Mouse (Mus musculus) neural tube, embryonic 12.5 days (tissue): ENCODE results near the gene Abi3. TPM values are rescaled to one million over a fixed set of nuclear protein-coding genes. Genes with fewer than 3 reads are reported as not detected.

Experiments used
- ATAC-seq: fragments of 200-750 bp; cut with Nextera tagmentation; 2 replicates; pipeline ENCODE4 v1.8.0; 2017; ENCODE audit warnings: low read depth, mild to moderate bottlenecking, moderate TSS enrichment, moderate library complexity; ENCODE audit not compliant: low FRiP score
- H3K27ac ChIP-seq: fragments of 300-500 bp; sonication (generic); 2 replicates; pipeline ENCODE4 v1.5.1; 2016
- H3K27me3 ChIP-seq: fragments of 300-500 bp; sonication (generic); replicated peaks from 2 replicates; pipeline ENCODE4 v1.6.1; 2016; ENCODE audit warnings: mild to moderate bottlenecking
- H3K36me3 ChIP-seq: fragments of 300-500 bp; sonication (generic); 2 replicates; pipeline ENCODE4 v1.6.1; 2016; ENCODE audit warnings: mild to moderate bottlenecking
- H3K4me1 ChIP-seq: fragments of 300-500 bp; sonication (generic); 2 replicates; pipeline ENCODE4 v1.6.1; 2016
- H3K4me2 ChIP-seq: fragments of 300-500 bp; sonication (generic); replicated peaks from 2 replicates; pipeline ENCODE4 v1.6.1; 2016; ENCODE audit warnings: mild to moderate bottlenecking
- H3K4me3 ChIP-seq: fragments of 300-500 bp; sonication (generic); 2 replicates; pipeline ENCODE4 v1.5.1; 2016
- H3K9ac ChIP-seq: fragments of 300-500 bp; sonication (generic); 2 replicates; pipeline ENCODE4 v1.6.1; 2016; ENCODE audit warnings: mild to moderate bottlenecking
- H3K9me3 ChIP-seq: fragments of 300-500 bp; sonication (generic); 2 replicates; pipeline ENCODE4 v1.6.1; 2016; ENCODE audit warnings: mild to moderate bottlenecking
- WGBS: fragments of 180-500 bp; shearing (Covaris S2); methylation state at CpG from one replicate; pipeline ENCODE4 v1.1.7; 2016; 5-methylcytosine and 5-hydroxymethylcytosine counted together
- polyA plus RNA-seq: library from polyadenylated mRNA; unstranded; fragments of >200 nt; fragmentation: Nextera tagmentation; extraction: Ambion mirVana; gene quantifications from 2 replicates; pipeline ENCODE4 v1.2.1, GENCODE M21; 2016

Gene Abi3
- polyA plus RNA-seq, 1 experiment from 2014 or later, result 4.7 TPM

DNA sequence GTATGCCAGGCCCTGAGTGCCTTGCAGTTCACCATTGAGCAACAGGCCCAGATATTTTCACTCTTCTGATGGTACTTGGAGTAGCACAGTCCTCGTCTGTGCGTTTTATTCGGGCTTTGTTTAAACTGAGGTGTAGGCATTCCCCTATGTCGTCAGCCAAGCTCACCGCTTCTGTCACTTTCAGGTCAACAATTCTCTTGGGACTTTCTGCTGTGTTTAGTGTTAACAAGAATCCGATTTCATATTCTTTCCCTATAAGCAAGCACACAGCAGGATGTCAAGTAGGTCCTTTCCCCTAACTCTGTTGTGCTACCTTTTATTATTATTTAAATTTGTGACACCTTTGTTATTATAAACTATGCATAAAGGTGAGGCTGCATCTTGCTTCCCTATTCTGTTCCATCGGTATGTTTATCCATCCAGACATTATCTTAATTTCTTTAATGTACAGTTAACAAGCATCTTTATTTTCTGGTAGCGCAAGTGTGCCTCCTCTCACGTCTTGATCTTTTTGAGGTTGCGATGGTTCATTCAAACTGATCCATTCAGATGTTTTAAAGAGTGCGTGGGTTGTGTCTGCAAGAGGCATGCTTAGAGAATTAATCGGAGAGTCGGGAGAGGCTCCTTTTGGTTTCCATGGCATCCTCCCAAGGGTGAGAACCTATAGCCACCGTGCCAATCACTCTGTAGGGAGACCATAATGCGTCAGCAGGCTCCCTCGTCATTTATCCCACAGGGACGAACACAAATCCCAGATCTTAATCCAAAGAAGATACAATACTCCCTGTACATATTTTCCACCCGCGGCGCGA lies 15.6 kb upstream of the Abi3 start:
- H3K27ac ChIP-seq, result no peak overlapping the region
- no peak for ATAC-seq

DNA sequence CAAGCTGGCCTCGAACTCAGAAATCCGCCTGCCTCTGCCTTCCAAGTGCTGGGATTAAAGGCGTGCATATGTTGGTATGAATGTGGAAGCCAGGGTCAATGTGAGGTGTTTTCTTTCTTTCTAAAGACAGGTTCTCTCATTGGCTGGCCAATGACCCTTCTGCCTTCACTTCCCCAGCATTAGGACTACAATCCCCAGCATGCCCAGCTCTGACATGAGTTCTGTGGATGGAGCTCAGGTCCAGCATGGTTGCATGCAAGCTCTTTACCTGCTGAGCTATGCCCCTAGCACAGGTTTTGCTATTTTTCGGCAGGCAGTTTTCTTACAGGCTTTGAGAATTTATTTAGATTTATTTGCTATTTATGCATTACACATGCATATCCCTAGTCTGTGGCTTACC lies 15.0 kb upstream of the Abi3 start:
- no peak for ATAC-seq
- no peak overlapping the region for H3K9ac ChIP-seq
- H3K4me3 ChIP-seq, result no peak overlapping the region
- no peaks in the 10 kb centered on the region for H3K36me3 ChIP-seq
- H3K4me1 ChIP-seq, result peaks cover 18% of the 10 kb centered on the region
- H3K9me3 ChIP-seq, result no peaks in the 10 kb centered on the region
- H3K27ac ChIP-seq, result no peak overlapping the region
- 81% methylated on average over 4 of the region's 4 CpGs for WGBS
- H3K27me3 ChIP-seq, result no peaks in the 10 kb centered on the region
- peak overlapping the region; percentile 73 for H3K4me2 ChIP-seq

More for the DNA sequence above, 15.6 kb upstream of the Abi3 start:
- Histone ChIP-seq H3K4me1 (peaks cover 18% of the 10 kb centered on the region), H3K36me3 (no peaks in the 10 kb centered on the region), H3K9me3 (no peaks in the 10 kb centered on the region), H3K27me3 (no peaks in the 10 kb centered on the region), H3K4me2 (peak overlapping the region; percentile 73), H3K4me3 (peak overlapping the region; percentile 65), H3K9ac (peak overlapping the region; percentile 59)
- 19% methylated on average over 21 of the region's 21 CpGs for WGBS

DNA sequence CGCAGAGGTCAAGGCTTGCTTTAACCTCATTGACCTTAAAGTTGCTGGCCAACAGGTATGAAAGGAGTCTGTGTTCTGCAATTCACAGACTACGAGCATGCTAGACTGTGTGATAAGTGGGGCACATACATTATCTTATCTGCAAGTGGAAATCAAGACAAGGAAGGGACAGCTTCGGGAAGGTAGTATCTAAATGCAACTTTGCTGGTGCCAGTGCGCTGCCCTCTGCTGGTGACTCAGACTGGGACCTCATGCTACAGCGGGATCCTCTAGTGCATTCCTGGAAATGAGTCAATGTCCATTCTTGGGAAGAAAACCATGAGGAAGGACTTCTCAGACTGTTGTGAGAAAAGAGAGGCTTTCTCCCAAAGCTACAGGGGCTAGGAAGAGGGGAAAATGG lies 11.4 kb upstream of the Abi3 start:
- no peak overlapping the region for H3K4me2 ChIP-seq
- 0 out of 2 replicates have a peak, but pooled peaks cover 8% of the 10 kb centered on the region for H3K4me1 ChIP-seq
- H3K27ac ChIP-seq, result no peak overlapping the region
- H3K9ac ChIP-seq, result no peak overlapping the region
- 58% methylated on average over 5 of the region's 5 CpGs for WGBS
- H3K27me3 ChIP-seq, result no peaks in the 10 kb centered on the region
- no peak overlapping the region for H3K4me3 ChIP-seq
- no peak for ATAC-seq
- no peaks in the 10 kb centered on the region for H3K9me3 ChIP-seq
- H3K36me3 ChIP-seq, result no peaks in the 10 kb centered on the region

DNA sequence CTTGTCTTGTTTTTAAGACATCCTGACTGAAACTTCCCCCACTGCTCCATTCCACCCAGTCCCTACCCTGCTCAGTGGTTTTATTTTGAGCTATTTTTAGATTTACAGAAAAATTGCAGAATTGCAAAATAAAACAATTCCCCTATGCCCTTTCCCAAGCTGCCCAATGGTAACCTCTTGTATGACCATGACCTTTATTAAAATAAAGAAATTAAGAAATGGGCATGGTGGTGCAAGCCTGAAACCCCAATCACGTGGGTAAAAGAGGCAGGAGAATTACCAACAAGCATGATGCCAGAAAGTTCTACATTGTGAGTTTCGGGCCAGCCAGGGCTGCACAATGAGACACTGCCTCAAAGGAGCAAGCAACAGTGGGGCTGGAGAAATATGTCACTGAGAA lies 8.6 kb upstream of the Abi3 start:
- H3K27ac ChIP-seq, result no peak overlapping the region
- no peak overlapping the region for H3K9ac ChIP-seq
- no peak for ATAC-seq
- H3K4me2 ChIP-seq, result no peak overlapping the region
- no peak overlapping the region for H3K4me3 ChIP-seq
- WGBS, result 74% methylated on average over 2 of the region's 2 CpGs
- no peaks in the 10 kb centered on the region for H3K27me3 ChIP-seq
- no peaks in the 10 kb centered on the region for H3K9me3 ChIP-seq
- no peaks in the 10 kb centered on the region for H3K4me1 ChIP-seq
- no peaks in the 10 kb centered on the region for H3K36me3 ChIP-seq

DNA sequence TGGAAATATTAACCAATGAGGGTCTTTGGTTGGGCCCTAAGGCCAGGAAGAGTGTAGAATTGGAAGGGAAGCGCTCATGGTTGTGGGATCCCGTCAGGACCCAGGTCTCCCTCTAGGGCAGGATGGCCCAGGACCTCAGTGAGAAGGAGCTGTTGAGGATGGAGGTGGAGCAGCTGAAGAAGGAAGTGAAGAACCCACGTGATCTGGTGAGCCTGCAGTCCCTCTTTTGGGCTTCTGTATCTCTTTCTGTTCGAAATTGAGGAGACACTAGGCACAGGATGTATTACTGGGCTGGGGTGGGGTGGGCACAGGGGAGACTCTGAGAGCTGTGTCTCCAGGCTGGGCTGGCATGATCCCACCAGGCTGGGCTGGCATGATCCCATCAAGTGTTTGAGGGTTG lies 2.7 kb upstream of the Abi3 start:
- Histone ChIP-seq H3K27me3 (peaks cover 3% of the 10 kb centered on the region; the same call in 1 of the 2 replicates), H3K4me2 (no peak overlapping the region), H3K9ac (no peak overlapping the region), H3K27ac (no peak overlapping the region), H3K4me3 (no peak overlapping the region), H3K4me1 (no peaks in the 10 kb centered on the region), H3K36me3 (no peaks in the 10 kb centered on the region), H3K9me3 (no peaks in the 10 kb centered on the region)
- no peak for ATAC-seq
- 74% methylated on average over 4 of the region's 4 CpGs for WGBS

DNA sequence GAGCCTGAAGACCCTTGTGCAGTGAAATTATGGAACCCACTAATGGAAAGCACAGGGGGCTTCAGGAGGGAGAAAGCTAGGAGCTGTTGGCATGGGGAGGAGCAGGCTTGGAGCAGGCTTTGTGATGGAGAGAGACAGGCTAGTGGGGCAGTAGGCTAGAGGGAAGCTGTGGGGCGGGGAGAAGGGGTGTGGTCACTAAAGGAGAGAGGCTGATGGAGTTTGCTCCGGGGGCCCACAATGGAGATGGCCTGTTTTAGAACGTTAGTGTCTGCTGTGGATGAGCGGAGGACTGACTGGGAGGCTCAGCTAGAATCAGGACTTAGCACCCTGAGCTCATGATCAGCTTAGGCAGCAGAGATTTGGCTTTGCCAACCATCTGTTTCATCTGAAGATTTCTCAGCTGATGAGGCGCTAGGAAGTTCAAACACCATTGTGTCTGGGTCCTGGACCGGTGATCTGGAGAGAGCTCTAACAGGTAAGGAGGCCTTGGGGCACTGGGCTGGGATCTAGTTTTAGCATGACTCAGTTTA lies 1.2 kb upstream of the Abi3 start:
- no peak for ATAC-seq
- no peaks in the 10 kb centered on the region for H3K4me1 ChIP-seq
- H3K4me3 ChIP-seq, result no peak overlapping the region
- H3K36me3 ChIP-seq, result no peaks in the 10 kb centered on the region
- no peaks in the 10 kb centered on the region for H3K9me3 ChIP-seq
- WGBS, result 53% methylated on average over 6 of the region's 6 CpGs
- H3K27ac ChIP-seq, result no peak overlapping the region
- H3K9ac ChIP-seq, result no peak overlapping the region
- H3K4me2 ChIP-seq, result no peak overlapping the region
- H3K27me3 ChIP-seq, result peaks cover 3% of the 10 kb centered on the region; the same call in 1 of the 2 replicates

GRCm38 (mm10) chr11:95842953-95843352 lies 677 bp upstream of the Abi3 start:
- H3K36me3 ChIP-seq, result no peaks in the 10 kb centered on the region
- H3K4me1 ChIP-seq, result no peaks in the 10 kb centered on the region
- no peak overlapping the region for H3K4me3 ChIP-seq
- ATAC-seq, result no peak
- no peaks in the 10 kb centered on the region for H3K9me3 ChIP-seq
- no peak overlapping the region for H3K9ac ChIP-seq
- WGBS, result 75% methylated on average over 5 of the region's 5 CpGs
- H3K27ac ChIP-seq, result no peak overlapping the region
- peaks cover 3% of the 10 kb centered on the region; the same call in 1 of the 2 replicates for H3K27me3 ChIP-seq
- no peak overlapping the region for H3K4me2 ChIP-seq

DNA sequence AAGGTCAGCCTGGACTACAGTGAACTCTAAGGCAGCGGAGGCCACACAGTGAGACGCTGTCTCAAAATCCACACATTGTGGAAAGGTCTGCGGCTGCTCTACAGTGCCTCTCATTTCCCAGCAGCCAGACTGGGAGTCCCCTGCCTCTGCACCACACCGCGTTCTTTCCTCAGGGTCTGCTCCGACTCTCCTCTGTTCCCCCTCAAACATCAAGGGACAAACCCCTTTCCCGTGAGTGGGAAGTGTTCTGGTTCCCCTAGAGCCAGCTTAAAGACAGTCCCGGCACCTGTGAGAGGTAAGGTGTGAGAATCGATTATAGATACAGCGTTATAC lies 812 bp downstream of the Abi3 start:
- Histone ChIP-seq H3K27ac (no peak overlapping the region), H3K4me3 (no peak overlapping the region)

DNA sequence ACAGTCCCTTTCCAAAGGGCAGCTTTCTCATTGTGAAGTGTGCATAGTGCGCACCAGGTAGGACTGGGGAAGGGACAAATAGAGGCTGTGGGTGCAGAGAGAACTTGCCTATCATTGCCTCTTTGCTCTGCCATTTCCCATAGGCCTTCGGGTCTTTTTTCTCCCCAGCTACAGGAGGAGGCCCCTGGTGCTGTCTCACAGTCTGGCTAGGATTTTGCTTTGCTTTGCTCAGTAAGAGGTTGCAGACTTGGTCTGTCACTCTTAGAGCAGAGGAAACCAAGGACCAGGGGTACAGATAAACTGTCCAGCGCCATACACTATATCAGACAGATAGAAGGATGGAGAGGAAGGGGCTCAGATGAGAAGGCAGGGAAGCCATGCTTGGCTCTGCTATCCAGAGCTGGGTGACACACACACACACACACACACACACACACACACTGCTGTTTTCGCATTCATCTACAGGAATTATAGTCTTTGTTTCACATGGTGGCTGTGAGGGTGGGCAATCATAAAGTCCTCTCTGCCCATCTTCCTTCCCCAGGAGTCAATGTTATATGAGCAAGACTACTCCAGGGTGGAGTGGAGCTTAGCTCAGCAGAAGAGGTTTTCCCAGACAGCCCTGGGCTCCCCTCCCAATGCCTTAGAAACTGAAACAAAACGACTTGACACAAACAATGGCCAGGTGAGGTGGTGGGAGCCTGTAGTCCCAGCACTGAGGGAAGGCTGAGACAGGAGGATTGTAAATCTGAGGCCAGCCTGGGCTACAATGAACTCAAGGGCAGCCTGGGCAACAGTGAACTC lies 1.4 kb downstream of the Abi3 start:
- H3K9me3 ChIP-seq, result no peaks in the 10 kb centered on the region
- ATAC-seq, result no peak
- 73% methylated on average over 5 of the region's 5 CpGs for WGBS
- no peaks in the 10 kb centered on the region for H3K36me3 ChIP-seq
- H3K4me1 ChIP-seq, result no peaks in the 10 kb centered on the region
- peaks cover 20% of the 10 kb centered on the region for H3K27me3 ChIP-seq
- H3K4me2 ChIP-seq, result no peak overlapping the region
- H3K27ac ChIP-seq, result no peak overlapping the region
- no peak overlapping the region for H3K9ac ChIP-seq
- H3K4me3 ChIP-seq, result no peak overlapping the region

More for the DNA sequence above, 812 bp downstream of the Abi3 start:
- 61% methylated on average over 10 of the region's 10 CpGs for WGBS
- no peaks in the 10 kb centered on the region for H3K36me3 ChIP-seq
- no peaks in the 10 kb centered on the region for H3K4me1 ChIP-seq
- no peak for ATAC-seq
- peaks cover 14% of the 10 kb centered on the region for H3K27me3 ChIP-seq
- H3K4me2 ChIP-seq, result peak overlapping the region; percentile 22; the same call in 1 of the 2 replicates
- no peaks in the 10 kb centered on the region for H3K9me3 ChIP-seq
- H3K9ac ChIP-seq, result no peak overlapping the region

DNA sequence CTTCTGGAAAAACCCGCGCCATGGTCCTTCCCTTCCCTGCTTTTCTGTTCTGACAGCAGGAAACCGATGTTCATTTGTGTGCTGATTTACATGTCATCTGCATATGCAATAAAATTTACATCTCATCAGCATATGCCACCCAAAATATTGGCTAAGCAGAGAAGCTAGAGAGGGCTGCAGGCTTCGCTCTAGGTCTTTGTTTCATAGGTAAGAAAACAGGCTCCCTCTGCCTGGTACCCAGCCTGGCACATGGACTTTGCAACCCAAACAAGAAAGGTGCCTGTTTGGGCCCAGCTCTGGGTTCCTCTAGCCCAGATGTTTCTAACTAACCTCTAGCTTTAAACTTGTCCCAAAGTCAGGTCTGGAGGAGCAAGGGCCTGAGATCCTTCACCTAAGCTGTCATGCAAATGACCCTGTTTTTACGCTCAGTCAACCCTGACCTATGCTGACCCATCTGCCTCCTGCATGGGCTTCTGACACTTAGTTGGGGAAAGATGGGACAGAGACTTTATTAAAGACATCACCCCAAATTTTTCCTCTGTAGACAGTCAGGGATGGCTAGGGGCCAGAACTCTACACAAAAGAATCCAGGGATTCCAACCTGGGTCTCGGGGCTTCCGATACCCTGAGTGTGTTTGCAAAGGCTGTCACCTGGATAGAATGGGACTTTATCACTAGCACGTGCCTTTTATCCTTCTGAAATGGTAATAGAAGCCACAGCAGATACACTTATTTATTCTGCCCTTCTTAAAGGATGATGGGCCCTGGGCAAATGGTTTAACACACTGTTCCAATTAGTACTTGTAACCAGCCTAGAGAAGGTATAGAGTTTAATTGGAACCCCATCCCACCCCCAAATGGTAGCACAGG lies 3.0 kb downstream of the Abi3 start:
- Histone ChIP-seq H3K4me2 (no peak overlapping the region), H3K9ac (no peak overlapping the region), H3K36me3 (no peaks in the 10 kb centered on the region), H3K27ac (no peak overlapping the region), H3K4me3 (no peak overlapping the region), H3K4me1 (peaks cover 2% of the 10 kb centered on the region), H3K9me3 (no peaks in the 10 kb centered on the region), H3K27me3 (peaks cover 36% of the 10 kb centered on the region)
- WGBS, result 72% methylated on average over 8 of the region's 8 CpGs
- ATAC-seq, result no peak

DNA sequence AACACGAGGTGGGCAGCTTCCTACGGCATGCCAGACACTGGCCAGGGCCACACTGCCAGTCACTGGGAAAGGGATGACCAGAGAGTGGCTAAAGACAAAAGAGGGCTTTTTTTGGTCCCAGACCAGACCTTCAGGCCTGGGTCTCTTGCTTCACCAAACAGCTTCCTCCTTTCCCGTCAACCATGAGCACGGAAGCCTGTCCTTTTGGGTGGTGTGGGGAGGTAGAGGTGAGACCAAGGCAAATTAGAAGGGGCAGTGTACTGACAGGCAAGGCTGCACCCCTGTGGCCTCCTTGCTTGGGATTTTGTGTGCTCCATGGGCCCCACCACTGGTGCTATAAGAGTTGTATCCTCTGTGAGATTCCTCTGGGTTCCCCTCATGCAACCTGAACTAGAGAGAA lies 3.7 kb downstream of the Abi3 start:
- H3K36me3 ChIP-seq, result no peaks in the 10 kb centered on the region
- H3K4me2 ChIP-seq, result no peak overlapping the region
- no peak for ATAC-seq
- H3K9ac ChIP-seq, result no peak overlapping the region
- H3K4me3 ChIP-seq, result no peak overlapping the region
- peaks cover 43% of the 10 kb centered on the region for H3K27me3 ChIP-seq
- WGBS, result 77% methylated on average over 4 of the region's 4 CpGs
- peaks cover 7% of the 10 kb centered on the region for H3K4me1 ChIP-seq
- H3K27ac ChIP-seq, result no peak overlapping the region
- no peaks in the 10 kb centered on the region for H3K9me3 ChIP-seq

DNA sequence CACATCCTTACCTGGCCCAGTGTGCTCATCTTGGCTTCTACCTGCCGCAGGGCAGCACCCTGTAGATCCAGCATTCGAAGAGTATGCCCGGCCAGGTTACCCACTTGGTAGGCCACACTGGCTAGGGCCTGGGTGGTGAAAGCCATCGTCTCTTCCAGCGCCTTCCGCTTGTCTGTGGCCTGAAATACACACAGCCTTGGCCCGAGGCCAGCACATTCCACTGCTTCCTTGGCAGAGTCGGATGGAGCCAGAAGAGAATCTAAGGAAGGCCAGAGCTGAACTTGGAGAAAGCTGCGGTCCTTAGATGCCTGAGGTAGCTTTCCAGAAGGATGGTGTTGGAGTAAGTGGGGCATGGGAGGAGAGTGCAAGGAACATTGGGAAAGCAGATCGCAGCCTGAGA lies 5.2 kb downstream of the Abi3 start, which contains the start of gene Gngt2:
TSS of gene Gngt2 (plus strand) at position 158 of the 400 bp plus-strand sequence.
- H3K4me3 ChIP-seq, result no peak within 1 kb of the TSS
- H3K4me1 ChIP-seq, result peaks cover 7% of the 10 kb centered on the region
- no peak within 1 kb of the TSS for H3K9ac ChIP-seq
- no peak within 1 kb of the TSS for H3K4me2 ChIP-seq
- ATAC-seq, result no peak
- H3K27me3 ChIP-seq, result peaks cover 58% of the 10 kb centered on the region
- H3K36me3 ChIP-seq, result no peaks in the 10 kb centered on the region
- no peak within 1 kb of the TSS for H3K27ac ChIP-seq
- WGBS, result 79% methylated on average over 10 of the region's 10 CpGs
- no peaks in the 10 kb centered on the region for H3K9me3 ChIP-seq
